Mouse (Mus musculus): ENCODE data around the gene Srgap3. TPM values are rescaled to one million over a fixed set of nuclear protein-coding genes. Genes with fewer than 3 reads are reported as not detected.

Gene Srgap3
- polyA plus RNA-seq, 1 experiment from 2014 or later = 0.50 TPM

- WGBS = 51% methylated on average over 5 of the region's 5 CpGs
- TF ChIP-seq CTCF (IDR thresholded peaks at IDR 0.05; ENCODE audit: low read depth) = no peak
- ATAC-seq = no peak
- no peaks in the 10 kb centered on the region for H3K27me3 ChIP-seq (replicated peaks; ENCODE audit: control insufficient read depth, insufficient read depth, low read length)
- H3K9ac ChIP-seq (ENCODE audit: low read depth, low read length) = no peak overlapping the region
- no peaks in the 10 kb centered on the region for H3K9me3 ChIP-seq (ENCODE audit: control insufficient read depth)
- H3K4me1 ChIP-seq (replicated peaks; ENCODE audit: control insufficient read depth, insufficient read depth, low read length) = no peaks in the 10 kb centered on the region
- H3K36me3 ChIP-seq (ENCODE audit: control insufficient read depth, insufficient read depth) = no peaks in the 10 kb centered on the region
- no peak overlapping the region for H3K4me2 ChIP-seq (replicated peaks; ENCODE audit: low read depth)
- no peak overlapping the region for H3K4me3 ChIP-seq (ENCODE audit: low read depth, low read length)
- no peak overlapping the region for H3K27ac ChIP-seq (ENCODE audit: low read depth, low read length)
Measured at GRCm38 (mm10) chr6:112842426-112842825, 104.6 kb downstream of the Srgap3 start.

DNA sequence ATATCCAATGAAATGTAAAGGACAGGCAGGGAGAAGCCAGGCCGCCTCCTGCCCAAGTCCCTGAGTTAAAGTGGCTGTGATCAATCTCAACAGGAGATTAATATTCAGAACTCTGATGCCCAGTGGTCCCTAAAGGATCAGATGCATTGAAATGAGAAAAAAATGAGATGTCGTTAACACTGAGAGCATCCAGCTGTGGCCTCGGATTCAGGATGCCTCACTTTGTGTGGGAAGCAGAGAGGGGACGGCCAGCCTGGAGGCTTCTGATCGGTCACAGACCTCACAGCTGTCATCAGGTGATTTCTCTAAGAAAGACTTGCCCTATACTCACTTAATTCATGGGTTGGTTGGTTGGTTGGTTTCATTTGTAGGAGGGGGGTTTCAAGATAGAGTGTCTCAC lies 106.7 kb downstream of the Srgap3 start:
- TF ChIP-seq CTCF (IDR thresholded peaks at IDR 0.05; ENCODE audit: low read depth) = no peak
- Histone ChIP-seq H3K9me3 (ENCODE audit: control insufficient read depth) (no peaks in the 10 kb centered on the region), H3K4me3 (ENCODE audit: low read depth, low read length) (no peak overlapping the region), H3K36me3 (ENCODE audit: control insufficient read depth, insufficient read depth) (no peaks in the 10 kb centered on the region), H3K27ac (ENCODE audit: low read depth, low read length) (no peak overlapping the region), H3K9ac (ENCODE audit: low read depth, low read length) (no peak overlapping the region), H3K4me1 (replicated peaks; ENCODE audit: control insufficient read depth, insufficient read depth, low read length) (no peaks in the 10 kb centered on the region), H3K4me2 (replicated peaks; ENCODE audit: low read depth) (no peak overlapping the region), H3K27me3 (replicated peaks; ENCODE audit: control insufficient read depth, insufficient read depth, low read length) (no peaks in the 10 kb centered on the region)
- ATAC-seq = no peak
- 82% methylated on average over 5 of the region's 5 CpGs for WGBS

DNA sequence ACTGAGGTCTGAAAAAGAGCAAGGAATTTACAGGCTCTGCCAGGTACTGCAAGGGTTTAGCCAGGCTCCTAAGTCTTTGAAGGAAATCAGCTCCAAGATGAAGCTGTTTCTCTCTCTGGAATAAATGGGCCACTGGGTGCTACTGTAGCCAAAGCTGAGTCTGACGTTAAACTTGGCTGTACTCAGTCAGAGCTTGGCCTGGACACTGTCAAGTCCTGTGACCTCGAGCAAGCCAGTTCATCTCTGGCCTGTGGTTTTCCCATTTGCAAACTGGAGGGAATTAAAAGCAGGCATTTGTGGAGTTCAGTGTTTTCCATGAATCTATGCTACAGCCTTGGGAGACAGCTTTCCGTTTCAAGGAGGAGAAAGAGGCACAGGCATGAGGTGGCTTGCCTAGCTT lies 107.7 kb downstream of the Srgap3 start:
- no peaks in the 10 kb centered on the region for H3K27me3 ChIP-seq (replicated peaks; ENCODE audit: control insufficient read depth, insufficient read depth, low read length)
- no peak overlapping the region for H3K4me3 ChIP-seq (ENCODE audit: low read depth, low read length)
- H3K9ac ChIP-seq (ENCODE audit: low read depth, low read length) = no peak overlapping the region
- H3K9me3 ChIP-seq (ENCODE audit: control insufficient read depth) = no peaks in the 10 kb centered on the region
- 71% methylated on average over 3 of the region's 3 CpGs for WGBS
- H3K36me3 ChIP-seq (ENCODE audit: control insufficient read depth, insufficient read depth) = no peaks in the 10 kb centered on the region
- H3K4me2 ChIP-seq (replicated peaks; ENCODE audit: low read depth) = no peak overlapping the region
- no peak for ATAC-seq
- H3K27ac ChIP-seq (ENCODE audit: low read depth, low read length) = no peak overlapping the region
- H3K4me1 ChIP-seq (replicated peaks; ENCODE audit: control insufficient read depth, insufficient read depth, low read length) = no peaks in the 10 kb centered on the region
- no peak for TF ChIP-seq CTCF (IDR thresholded peaks at IDR 0.05; ENCODE audit: low read depth)

DNA sequence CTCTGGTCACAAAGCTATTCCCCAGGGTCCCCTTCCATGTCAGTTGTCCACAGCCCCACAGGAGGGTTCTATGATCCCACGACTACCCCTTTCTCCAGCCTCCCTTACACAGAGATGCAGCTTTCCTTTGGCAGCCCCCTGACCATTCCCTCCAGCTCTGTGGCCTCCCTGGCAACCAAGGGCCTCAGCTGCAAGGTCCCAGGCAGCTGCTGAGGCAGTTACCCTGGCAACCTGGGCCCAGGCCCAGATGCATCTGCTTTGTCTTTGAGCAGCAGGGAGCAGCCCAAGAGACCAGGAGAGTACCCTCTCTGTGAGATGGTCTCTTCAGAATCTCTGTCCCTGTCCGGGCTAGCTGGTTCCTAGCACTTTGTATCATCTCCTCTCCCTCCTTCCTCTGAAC lies 108.2 kb downstream of the Srgap3 start:
- no peaks in the 10 kb centered on the region for H3K27me3 ChIP-seq (replicated peaks; ENCODE audit: control insufficient read depth, insufficient read depth, low read length)
- H3K36me3 ChIP-seq (ENCODE audit: control insufficient read depth, insufficient read depth) = no peaks in the 10 kb centered on the region
- no peak for ATAC-seq
- no peaks in the 10 kb centered on the region for H3K9me3 ChIP-seq (ENCODE audit: control insufficient read depth)
- no peak overlapping the region for H3K9ac ChIP-seq (ENCODE audit: low read depth, low read length)
- no peak overlapping the region for H3K4me3 ChIP-seq (ENCODE audit: low read depth, low read length)
- H3K4me1 ChIP-seq (replicated peaks; ENCODE audit: control insufficient read depth, insufficient read depth, low read length) = no peaks in the 10 kb centered on the region
- H3K4me2 ChIP-seq (replicated peaks; ENCODE audit: low read depth) = no peak overlapping the region
- no peak for TF ChIP-seq CTCF (IDR thresholded peaks at IDR 0.05; ENCODE audit: low read depth)
- H3K27ac ChIP-seq (ENCODE audit: low read depth, low read length) = no peak overlapping the region
- 92% methylated on average over 2 of the region's 2 CpGs for WGBS

- no peak overlapping the region for H3K27ac ChIP-seq (ENCODE audit: low read depth, low read length)
- no peaks in the 10 kb centered on the region for H3K36me3 ChIP-seq (ENCODE audit: control insufficient read depth, insufficient read depth)
Measured at GRCm38 (mm10) chr6:112836712-112837111, 110.4 kb downstream of the Srgap3 start.

GRCm38 (mm10) chr6:112835413-112835812 lies 111.7 kb downstream of the Srgap3 start:
- H3K4me3 ChIP-seq (ENCODE audit: low read depth, low read length) = no peak overlapping the region
- TF ChIP-seq CTCF (IDR thresholded peaks at IDR 0.05; ENCODE audit: low read depth) = no peak
- no peaks in the 10 kb centered on the region for H3K4me1 ChIP-seq (replicated peaks; ENCODE audit: control insufficient read depth, insufficient read depth, low read length)
- no peak overlapping the region for H3K9ac ChIP-seq (ENCODE audit: low read depth, low read length)
- H3K4me2 ChIP-seq (replicated peaks; ENCODE audit: low read depth) = no peak overlapping the region
- no peak overlapping the region for H3K27ac ChIP-seq (ENCODE audit: low read depth, low read length)
- H3K9me3 ChIP-seq (ENCODE audit: control insufficient read depth) = no peaks in the 10 kb centered on the region
- 84% methylated on average over 4 of the region's 4 CpGs for WGBS
- no peaks in the 10 kb centered on the region for H3K36me3 ChIP-seq (ENCODE audit: control insufficient read depth, insufficient read depth)
- no peak for ATAC-seq
- no peaks in the 10 kb centered on the region for H3K27me3 ChIP-seq (replicated peaks; ENCODE audit: control insufficient read depth, insufficient read depth, low read length)

More at GRCm38 (mm10) chr6:112836712-112837111, 110.4 kb downstream of the Srgap3 start:
- no peak for TF ChIP-seq CTCF (IDR thresholded peaks at IDR 0.05; ENCODE audit: low read depth)
- H3K4me2 ChIP-seq (replicated peaks; ENCODE audit: low read depth) = no peak overlapping the region
- no peak for ATAC-seq
- H3K27me3 ChIP-seq (replicated peaks; ENCODE audit: control insufficient read depth, insufficient read depth, low read length) = no peaks in the 10 kb centered on the region
- H3K4me1 ChIP-seq (replicated peaks; ENCODE audit: control insufficient read depth, insufficient read depth, low read length) = no peaks in the 10 kb centered on the region
- H3K9me3 ChIP-seq (ENCODE audit: control insufficient read depth) = no peaks in the 10 kb centered on the region
- no peak overlapping the region for H3K9ac ChIP-seq (ENCODE audit: low read depth, low read length)
- H3K4me3 ChIP-seq (ENCODE audit: low read depth, low read length) = no peak overlapping the region
- WGBS = 78% methylated on average over 4 of the region's 4 CpGs

DNA sequence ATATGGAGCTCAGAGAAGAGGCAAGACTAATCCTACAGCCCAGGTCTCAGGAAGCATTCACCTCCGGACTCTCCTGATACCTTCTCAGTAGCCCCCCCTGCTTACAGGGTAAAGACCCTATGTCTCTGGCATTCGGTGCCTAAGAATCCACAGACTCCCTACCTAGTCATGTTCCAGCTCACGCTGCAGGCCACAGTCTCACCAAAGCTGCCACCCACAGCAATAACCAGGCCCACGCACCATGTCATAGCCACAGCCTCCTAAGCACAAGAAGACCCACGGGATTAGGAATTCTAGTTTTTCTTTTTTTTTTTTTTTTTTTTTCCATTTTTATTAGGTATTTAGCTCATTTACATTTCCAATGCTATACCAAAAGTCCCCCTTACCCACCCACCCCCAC lies 112.6 kb downstream of the Srgap3 start:
- no peak for TF ChIP-seq CTCF (IDR thresholded peaks at IDR 0.05; ENCODE audit: low read depth)
- no peak overlapping the region for H3K4me3 ChIP-seq (ENCODE audit: low read depth, low read length)
- no peaks in the 10 kb centered on the region for H3K27me3 ChIP-seq (replicated peaks; ENCODE audit: control insufficient read depth, insufficient read depth, low read length)
- no peaks in the 10 kb centered on the region for H3K9me3 ChIP-seq (ENCODE audit: control insufficient read depth)
- H3K27ac ChIP-seq (ENCODE audit: low read depth, low read length) = no peak overlapping the region
- H3K36me3 ChIP-seq (ENCODE audit: control insufficient read depth, insufficient read depth) = no peaks in the 10 kb centered on the region
- no peak for ATAC-seq
- no peaks in the 10 kb centered on the region for H3K4me1 ChIP-seq (replicated peaks; ENCODE audit: control insufficient read depth, insufficient read depth, low read length)
- 85% methylated on average over 5 of the region's 5 CpGs for WGBS
- H3K4me2 ChIP-seq (replicated peaks; ENCODE audit: low read depth) = no peak overlapping the region
- no peak overlapping the region for H3K9ac ChIP-seq (ENCODE audit: low read depth, low read length)

All from intestine, postnatal 0 days (tissue).